ENCODE assay signal across 7 mouse cellular contexts in the genomic region with DNA sequence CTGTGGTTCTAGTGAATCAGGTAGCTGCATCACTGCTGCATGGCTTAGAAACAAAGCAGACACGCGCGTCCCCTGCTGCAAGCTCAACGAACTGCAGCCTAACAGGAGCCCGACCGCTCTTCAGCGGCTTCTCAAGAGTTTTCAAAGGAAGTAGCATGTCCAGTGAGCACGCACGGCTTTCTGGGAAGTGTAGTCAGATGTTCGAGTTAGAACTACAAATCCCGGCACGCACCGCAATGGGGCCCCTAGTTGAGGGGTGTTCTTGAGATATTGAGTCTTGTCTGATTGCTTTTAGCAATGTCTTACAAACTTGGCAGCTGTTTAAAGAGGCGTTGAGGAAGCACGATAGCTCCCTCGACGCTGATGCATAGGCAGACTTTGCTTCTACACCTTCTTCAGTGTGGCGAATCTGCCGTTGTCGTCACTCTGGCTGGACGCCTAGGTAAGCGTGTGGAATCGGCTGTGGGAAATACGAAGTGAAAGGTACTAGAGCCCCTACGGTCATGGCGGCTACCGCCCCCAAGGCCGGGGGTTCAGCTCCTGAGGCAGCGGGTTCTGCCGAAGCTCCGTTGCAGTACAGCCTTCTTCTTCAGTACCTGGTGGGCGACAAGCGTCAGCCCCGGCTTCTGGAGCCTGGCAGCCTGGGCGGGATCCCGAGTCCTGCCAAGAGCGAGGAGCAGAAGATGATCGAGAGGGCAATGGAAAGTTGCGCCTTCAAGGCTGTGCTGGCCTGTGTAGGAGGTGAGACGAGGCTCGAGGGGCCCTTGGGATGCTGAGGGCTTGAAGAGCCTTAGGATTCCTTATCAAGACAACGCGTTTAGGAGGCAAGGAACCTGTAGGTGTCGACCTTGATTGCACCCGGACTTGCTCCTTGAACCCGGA. TPM values are rescaled to one million over a fixed set of nuclear protein-coding genes. Genes with fewer than 3 reads are reported as not detected.
DNase-seq lines count a peak whose midpoint lies in the region; ATAC-seq lines count a peak whose summit lies in the region.

A gene (plus strand): TSS at position 251 of the 882 bp plus-strand sequence.

- H3K4me2 ChIP-seq in intestine, embryonic 15.5 days (replicated peaks): peak within 1 kb of the TSS; percentile 63

- peak; percentile 96 for DNase-seq in adrenal gland, adult 2 months
- DNase-seq in embryo, embryonic 11.5 days (ENCODE audit: low read depth, low spot score): peak; percentile 98
- DNase-seq in gastrocnemius, postnatal 36 days: peak; percentile 93 to 98
- DNase-seq in left cerebral cortex, postnatal 25 days (ENCODE audit: low spot score in 2 of 2): peak; percentile 96 to 99
- DNase-seq in midbrain, embryonic 10.5 days (ENCODE audit: low spot score): peak; percentile 95
- DNase-seq in right cerebral cortex, postnatal 4 days: peak; percentile 98

- H3K9ac ChIP-seq in intestine, embryonic 15.5 days: peak within 1 kb of the TSS; percentile 71

- H3K4me3 ChIP-seq in intestine, embryonic 15.5 days (replicated peaks): peak within 1 kb of the TSS; percentile 61
- peak within 1 kb of the TSS; percentile 97 for H3K4me3 ChIP-seq in midbrain, embryonic 10.5 days

- peak; percentile 98 for ATAC-seq in intestine, embryonic 15.5 days

- H3K36me3 ChIP-seq in intestine, embryonic 15.5 days: no peaks in the 10 kb centered on the region
- H3K36me3 ChIP-seq in midbrain, embryonic 10.5 days: peaks cover 16% of the 10 kb centered on the region

- under 1% methylated on average over 46 of the region's 46 CpGs for WGBS in intestine, embryonic 15.5 days
- WGBS in midbrain, embryonic 10.5 days: under 1% methylated on average over 46 of the region's 46 CpGs

- no peaks in the 10 kb centered on the region for H3K9me3 ChIP-seq in intestine, embryonic 15.5 days
- no peaks in the 10 kb centered on the region for H3K9me3 ChIP-seq in midbrain, embryonic 10.5 days (replicated peaks)

- no peaks in the 10 kb centered on the region for H3K27me3 ChIP-seq in intestine, embryonic 15.5 days (replicated peaks)
- no peaks in the 10 kb centered on the region for H3K27me3 ChIP-seq in midbrain, embryonic 10.5 days (ENCODE audit: low read depth, poor library complexity, severe bottlenecking)

- intact Hi-C loops in gastrocnemius, postnatal 36 days (cut with DNase I): loop anchor here (10.0 kb wide), 2 partner anchors 322 to 632 kb away; no protein-coding TSS in a partner anchor
- intact Hi-C loops in left cerebral cortex, postnatal 25 days (cut with DNase I): loop anchor here (1.0 kb wide), 1 partner anchor 154 kb away; no protein-coding TSS in a partner anchor

- H3K27ac ChIP-seq in intestine, embryonic 15.5 days: peak within 1 kb of the TSS; percentile 80
- peak within 1 kb of the TSS; percentile 93 for H3K27ac ChIP-seq in midbrain, embryonic 10.5 days (replicated peaks)

- H3K4me1 ChIP-seq in intestine, embryonic 15.5 days (replicated peaks): 0 out of 2 replicates have a peak, but pooled peaks cover 6% of the 10 kb centered on the region
- peaks cover 13% of the 10 kb centered on the region for H3K4me1 ChIP-seq in midbrain, embryonic 10.5 days

RNA-seq across cellular contexts. Expression of the gene that starts here (rescaled TPM):
- total RNA-seq in adrenal gland, adult 2 months (2021): 10 to 100 TPM; 37.9 to 53.7 TPM
- polyA plus RNA-seq in adrenal gland, adult 2 months (2012; rRNA removed): 13.8 and 21.4 TPM in 2 replicates
- total RNA-seq in gastrocnemius, postnatal 36 days (2021): 10 to 100 TPM; 34.3 to 36.2 TPM
- 87.2 and 103 TPM in 2 replicates for polyA plus RNA-seq in intestine, embryonic 15.5 days (2015; fragmentation: Nextera tagmentation; extraction: Ambion mirVana)
- 10 to 100 TPM; 36.3 to 37.3 TPM for total RNA-seq in left cerebral cortex, postnatal 25 days (2021)
- 127 and 128 TPM in 2 replicates for polyA plus RNA-seq in midbrain, embryonic 10.5 days (2016; fragmentation: Nextera tagmentation; extraction: Ambion mirVana)

Comparison
In these comparisons a context has a peak if more than half of its experiments do, and no peak if none do; other contexts are left out.
1. Peak in every context shown above with its lines: DNase-seq, ATAC-seq, H3K4me3 ChIP-seq and H3K27ac ChIP-seq.